Mouse (Mus musculus) embryonic fibroblast, embryonic 13.5 days (primary cell): ENCODE data around the gene Fam213a.

Source experiments
- CTCF ChIP-seq: IDR thresholded peaks from 2 replicates; pipeline ENCODE4 v1.5.1; 2011; ENCODE audit warnings: mild to moderate bottlenecking, control low read depth, low read length, moderate library complexity, borderline replicate concordance; ENCODE audit not compliant: insufficient read depth
- POLR2A ChIP-seq: IDR thresholded peaks from 2 replicates; pipeline ENCODE4 v1.6.1; 2011; ENCODE audit warnings: low read depth, mild to moderate bottlenecking, control low read depth, low read length, moderate library complexity

DNA sequence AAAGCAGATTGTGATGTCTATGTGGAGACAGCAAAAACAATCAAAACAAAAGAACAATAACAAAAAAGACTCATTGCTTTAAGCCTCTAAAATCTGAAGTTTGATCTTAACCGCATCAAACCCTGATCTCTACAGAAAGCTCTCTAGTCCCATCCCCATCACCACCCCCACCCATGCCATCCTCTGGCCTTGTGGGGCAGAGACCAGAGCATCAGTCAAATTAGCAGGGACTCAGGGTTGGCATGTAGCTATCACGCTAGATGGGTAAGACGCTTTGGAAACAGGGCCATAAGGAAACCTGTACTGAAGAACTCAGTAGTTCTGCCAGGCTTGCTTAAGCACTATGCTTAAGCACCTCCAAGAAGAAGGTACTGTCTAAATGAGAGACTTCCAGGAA is 49.4 kb downstream of the Fam213a start:
- TF ChIP-seq CTCF, result no peak
- no peak for TF ChIP-seq POLR2A
